Mouse (Mus musculus): Measurements from ENCODE around the gene Ybx2.

- TF ChIP-seq POLR2A (IDR thresholded peaks at IDR 0.05; ENCODE audit: borderline replicate concordance, control insufficient read depth, low read depth, low read length) (no peak), CTCF (IDR thresholded peaks at IDR 0.05; ENCODE audit: control insufficient read depth, insufficient read depth, low read length) (no peak)
These were observed 915 bp upstream of the Ybx2 start for GRCm38 (mm10) chr11:69934681-69935080.
